Mouse (Mus musculus): ENCODE data around the gene Rps29.

DNA sequence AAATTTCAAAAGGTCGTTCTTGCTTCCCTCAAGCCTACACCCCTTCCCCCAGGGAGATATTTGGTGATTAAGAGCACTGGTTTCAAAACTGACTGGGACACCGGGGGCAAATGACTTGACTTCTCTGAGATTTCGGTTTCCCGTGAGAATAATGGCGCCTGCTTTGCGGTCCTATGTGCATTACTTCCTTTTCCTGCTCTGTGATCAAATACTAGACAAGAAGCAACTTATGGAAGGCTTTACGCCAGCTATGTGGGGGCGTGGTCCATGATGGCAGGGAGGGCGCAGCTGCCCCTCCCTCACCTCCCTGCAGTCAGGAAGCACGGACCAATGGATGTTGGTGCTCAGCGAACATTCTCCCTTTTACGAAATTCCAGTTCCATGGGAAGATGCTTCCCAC is 28.5 kb downstream of the Rps29 start:
- no peak for TF ChIP-seq E2F4 (IDR thresholded peaks at IDR 0.05; ENCODE audit: insufficient read depth)
- no peak for TF ChIP-seq POLR2AphosphoS2 (IDR thresholded peaks at IDR 0.05; ENCODE audit: insufficient read length, low read depth)
- no peak for TF ChIP-seq USF1 (IDR thresholded peaks at IDR 0.05; ENCODE audit: low read depth)
- no peak for TF ChIP-seq POLR2A (IDR thresholded peaks at IDR 0.05; ENCODE audit: insufficient read length, low read depth)
- TF ChIP-seq MAX (IDR thresholded peaks at IDR 0.05; ENCODE audit: low read depth) = no peak

Data from myocyte (in vitro differentiated cells).